Mouse (Mus musculus): ENCODE data around the gene Slc35a1.

DNA sequence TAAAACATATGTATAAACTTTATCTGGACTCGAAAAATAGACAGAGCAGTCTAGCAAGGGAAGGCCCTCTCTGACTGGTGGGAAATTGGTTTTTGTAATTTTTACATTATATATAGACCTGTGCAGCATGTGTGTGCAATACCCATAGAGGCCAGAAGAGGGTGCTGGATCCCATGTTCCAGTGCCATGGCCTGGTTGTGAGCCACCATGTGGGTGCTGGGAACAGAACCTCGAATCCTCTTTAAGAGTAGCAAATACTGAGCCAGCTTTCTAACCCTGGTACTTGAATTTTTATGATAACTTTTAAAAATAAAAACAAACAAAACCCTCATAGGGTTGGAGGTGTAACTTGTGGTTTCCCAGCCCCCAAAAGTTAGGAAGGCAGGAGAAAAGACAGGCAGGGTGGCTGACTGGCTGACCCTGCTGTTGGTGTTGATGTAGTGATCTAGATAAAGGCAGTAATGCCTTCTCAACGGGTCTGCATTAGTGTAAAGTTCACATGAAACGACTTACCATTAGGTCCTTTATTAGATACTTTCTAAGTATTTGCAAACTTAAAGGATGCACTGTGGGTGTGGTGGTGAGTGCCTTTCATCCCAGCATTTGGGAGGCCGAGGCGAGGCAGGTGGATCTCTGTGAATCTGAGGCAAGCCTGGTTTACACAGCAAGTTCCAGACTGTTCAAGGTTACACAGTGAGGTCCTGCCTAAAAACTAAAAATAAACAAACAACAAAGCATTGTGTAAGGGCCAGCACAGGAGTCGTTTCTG, 33.1 kb upstream of the Slc35a1 start:
- TF ChIP-seq CTCF (conservative IDR thresholded peaks at IDR 0.05; ENCODE audit: insufficient read depth, insufficient read length, low read depth, low read length): no peak
- TF ChIP-seq POLR2A (IDR thresholded peaks at IDR 0.05; ENCODE audit: low read depth, low read length): no peak
